Mouse (Mus musculus): ENCODE measurements around the gene Stim1. TPM values are rescaled to one million over a fixed set of nuclear protein-coding genes. Genes with fewer than 3 reads are reported as not detected.

Stim1 gene
- polyA plus RNA-seq, 1 experiment = 84.9 TPM

DNA sequence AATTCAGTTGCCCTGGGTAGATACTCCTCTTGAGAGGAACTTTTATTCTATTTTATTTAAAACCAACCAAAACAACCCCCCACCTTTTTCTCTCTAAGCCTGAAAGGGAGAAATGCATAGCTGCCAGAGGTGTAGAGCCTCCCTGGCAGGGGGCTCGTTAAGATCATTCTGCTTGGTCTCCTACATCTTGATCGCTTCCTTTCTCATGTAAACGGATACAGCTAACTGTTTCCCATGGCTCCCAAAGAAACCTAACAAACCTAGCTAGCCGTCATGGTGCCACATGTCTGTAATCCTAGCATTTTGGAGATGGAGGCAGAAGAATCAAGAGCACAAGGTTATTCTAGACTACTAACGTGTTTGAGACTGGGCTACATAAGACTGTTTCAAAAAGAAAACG, 148.2 kb downstream of the Stim1 start:
- TF ChIP-seq POLR2A (IDR thresholded peaks at IDR 0.05; ENCODE audit: borderline replicate concordance, insufficient read depth, low read length) (no peak), CTCF (IDR thresholded peaks at IDR 0.05; ENCODE audit: borderline replicate concordance, insufficient read depth, low read depth, low read length) (no peak)
- Histone ChIP-seq H3K4me1 (ENCODE audit: control insufficient read depth, insufficient read depth, low read length) (no peaks in the 10 kb centered on the region), H3K27me3 (ENCODE audit: control insufficient read depth, insufficient read depth, low read length) (no peaks in the 10 kb centered on the region), H3K4me3 (replicated peaks; ENCODE audit: insufficient read depth, low read depth, low read length) (no peak overlapping the region), H3K27ac (ENCODE audit: insufficient read depth, low read length) (no peak overlapping the region)
- 61% methylated on average over 6 of the region's 6 CpGs for WGBS
- no peak for DNase-seq

GRCm38 (mm10) chr7:102417398-102417797, 149.8 kb downstream of the Stim1 start:
- TF ChIP-seq CTCF (IDR thresholded peaks at IDR 0.05; ENCODE audit: borderline replicate concordance, insufficient read depth, low read depth, low read length) = peak; percentile 87
- no peak for TF ChIP-seq POLR2A (IDR thresholded peaks at IDR 0.05; ENCODE audit: borderline replicate concordance, insufficient read depth, low read length)
- DNase-seq = peak; percentile 49 to 69
- Histone ChIP-seq H3K27me3 (ENCODE audit: control insufficient read depth, insufficient read depth, low read length) (no peaks in the 10 kb centered on the region), H3K4me3 (replicated peaks; ENCODE audit: insufficient read depth, low read depth, low read length) (no peak overlapping the region), H3K4me1 (ENCODE audit: control insufficient read depth, insufficient read depth, low read length) (no peaks in the 10 kb centered on the region), H3K27ac (ENCODE audit: insufficient read depth, low read length) (no peak overlapping the region)
- 2% methylated on average over 4 of the region's 4 CpGs for WGBS

GRCm38 (mm10) chr7:102422036-102422435, 154.4 kb downstream of the Stim1 start:
- H3K27ac ChIP-seq (ENCODE audit: insufficient read depth, low read length) = no peak overlapping the region
- H3K4me3 ChIP-seq (replicated peaks; ENCODE audit: insufficient read depth, low read depth, low read length) = no peak overlapping the region
- no peaks in the 10 kb centered on the region for H3K4me1 ChIP-seq (ENCODE audit: control insufficient read depth, insufficient read depth, low read length)
- TF ChIP-seq CTCF (IDR thresholded peaks at IDR 0.05; ENCODE audit: borderline replicate concordance, insufficient read depth, low read depth, low read length) = no peak
- TF ChIP-seq POLR2A (IDR thresholded peaks at IDR 0.05; ENCODE audit: borderline replicate concordance, insufficient read depth, low read length) = no peak
- DNase-seq = no peak
- 93% methylated on average over 2 of the region's 2 CpGs for whole genome bisulfite sequencing
- no peaks in the 10 kb centered on the region for H3K27me3 ChIP-seq (ENCODE audit: control insufficient read depth, insufficient read depth, low read length)

DNA sequence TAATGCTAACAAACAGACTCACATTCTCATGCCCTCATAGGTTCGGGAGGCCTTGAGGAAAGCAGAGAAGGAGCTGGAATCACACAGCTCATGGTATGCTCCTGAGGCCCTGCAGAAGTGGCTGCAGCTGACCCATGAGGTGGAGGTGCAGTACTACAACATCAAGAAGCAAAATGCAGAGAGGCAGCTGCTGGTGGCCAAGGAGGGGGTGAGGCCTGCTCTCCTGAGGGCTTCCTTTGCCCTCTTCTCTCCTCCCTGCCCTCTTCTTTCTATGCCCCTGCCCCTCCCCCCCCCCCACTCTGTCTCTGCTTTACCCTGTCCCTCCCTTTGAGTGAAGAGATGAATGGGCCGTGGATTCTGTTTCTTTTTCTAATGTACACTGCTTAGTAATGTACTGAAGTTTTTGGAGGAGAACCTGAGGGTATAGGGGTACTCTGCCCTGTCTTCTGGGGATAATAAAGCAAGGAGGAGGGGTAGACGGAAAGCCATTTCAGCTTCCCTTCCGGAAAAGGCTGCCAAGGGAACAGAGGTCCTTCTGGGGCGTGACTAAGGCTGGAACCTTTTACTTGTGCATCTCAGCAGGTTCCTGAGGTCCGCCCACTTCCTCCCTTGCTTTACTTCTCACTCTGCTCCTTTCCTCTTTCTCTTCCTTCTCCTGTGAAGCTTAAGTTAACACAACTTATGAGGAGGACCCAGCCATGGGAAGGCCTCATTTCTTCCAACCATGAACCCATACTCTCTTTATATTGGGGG, 158.5 kb downstream of the Stim1 start:
- 53% methylated on average over 6 of the region's 6 CpGs for WGBS
- Histone ChIP-seq H3K4me1 (ENCODE audit: control insufficient read depth, insufficient read depth, low read length) (no peaks in the 10 kb centered on the region), H3K27ac (ENCODE audit: insufficient read depth, low read length) (no peak overlapping the region)

GRCm38 (mm10) chr7:102434344-102434743, 166.7 kb downstream of the Stim1 start:
- no peak for DNase-seq
- Histone ChIP-seq H3K27me3 (ENCODE audit: control insufficient read depth, insufficient read depth, low read length) (no peaks in the 10 kb centered on the region), H3K4me3 (replicated peaks; ENCODE audit: insufficient read depth, low read depth, low read length) (no peak overlapping the region), H3K27ac (ENCODE audit: insufficient read depth, low read length) (no peak overlapping the region), H3K4me1 (ENCODE audit: control insufficient read depth, insufficient read depth, low read length) (no peaks in the 10 kb centered on the region)
- TF ChIP-seq CTCF (IDR thresholded peaks at IDR 0.05; ENCODE audit: borderline replicate concordance, insufficient read depth, low read depth, low read length) = no peak
- no peak for TF ChIP-seq POLR2A (IDR thresholded peaks at IDR 0.05; ENCODE audit: borderline replicate concordance, insufficient read depth, low read length)
- 81% methylated on average over 2 of the region's 2 CpGs for WGBS

More for the DNA sequence above, 158.5 kb downstream of the Stim1 start:
- Histone ChIP-seq H3K4me3 (replicated peaks; ENCODE audit: insufficient read depth, low read depth, low read length) (no peak overlapping the region), H3K27me3 (ENCODE audit: control insufficient read depth, insufficient read depth, low read length) (no peaks in the 10 kb centered on the region)
- TF ChIP-seq CTCF (IDR thresholded peaks at IDR 0.05; ENCODE audit: borderline replicate concordance, insufficient read depth, low read depth, low read length) = no peak
- DNase-seq = no peak

GRCm38 (mm10) chr7:102440822-102441656, 173.4 kb downstream of the Stim1 start:
- no peak for DNase-seq
- WGBS = 53% methylated on average over 15 of the region's 15 CpGs
- H3K27me3 ChIP-seq (ENCODE audit: control insufficient read depth, insufficient read depth, low read length) = no peaks in the 10 kb centered on the region
- TF ChIP-seq CTCF (IDR thresholded peaks at IDR 0.05; ENCODE audit: borderline replicate concordance, insufficient read depth, low read depth, low read length) = no peak
- no peak for TF ChIP-seq POLR2A (IDR thresholded peaks at IDR 0.05; ENCODE audit: borderline replicate concordance, insufficient read depth, low read length)
- peak overlapping the region; percentile 12 for H3K4me3 ChIP-seq (replicated peaks; ENCODE audit: insufficient read depth, low read depth, low read length)
- no peak overlapping the region for H3K27ac ChIP-seq (ENCODE audit: insufficient read depth, low read length)
- no peaks in the 10 kb centered on the region for H3K4me1 ChIP-seq (ENCODE audit: control insufficient read depth, insufficient read depth, low read length)

- H3K4me1 ChIP-seq (ENCODE audit: control insufficient read depth, insufficient read depth, low read length) = no peaks in the 10 kb centered on the region
- TF ChIP-seq POLR2A (IDR thresholded peaks at IDR 0.05; ENCODE audit: borderline replicate concordance, insufficient read depth, low read length) (peak; percentile 61; the same call in 1 of the 2 replicates), CTCF (IDR thresholded peaks at IDR 0.05; ENCODE audit: borderline replicate concordance, insufficient read depth, low read depth, low read length) (no peak)
- peak; percentile 96 to 97 for DNase-seq
- under 1% methylated on average over 54 of the region's 56 CpGs for WGBS
- peak within 1 kb of the TSS; percentile 85 for H3K4me3 ChIP-seq (replicated peaks; ENCODE audit: insufficient read depth, low read depth, low read length)
- H3K27ac ChIP-seq (ENCODE audit: insufficient read depth, low read length) = no peak within 1 kb of the TSS
- no peaks in the 10 kb centered on the region for H3K27me3 ChIP-seq (ENCODE audit: control insufficient read depth, insufficient read depth, low read length)
These were observed 174.2 kb downstream of the Stim1 start, which contains the start of gene Rrm1 for GRCm38 (mm10) chr7:102441657-102442391. Gene Rrm1, plus strand, starts transcription at chr7:102441695.
